ENCODE assay signal across 1 mouse cellular context in genomic region chr19:5724549-5724941, GRCm38 (mm10).
TF ChIP-seq lines count a peak whose summit lies in the region.

No protein-coding gene starts in this region.

TF ChIP-seq in MEL, 35 proteins besides CTCF, POLR2A, EP300 and RAD21 (continued from another document):
- TF ChIP-seq JUND (IDR thresholded peaks at IDR 0.05; ENCODE audit: low read depth, low read length) (no peak), ZMIZ1 (IDR thresholded peaks at IDR 0.05; ENCODE audit: low read depth, low read length) (no peak), MYB (IDR thresholded peaks at IDR 0.05; ENCODE audit: low read depth, low read length) (no peak), MAFK (IDR thresholded peaks at IDR 0.05; ENCODE audit: borderline replicate concordance, low read depth, low read length) (no peak), USF2 (IDR thresholded peaks at IDR 0.05; ENCODE audit: borderline replicate concordance in 1 of 2, insufficient read depth in 1 of 2, low read depth in 1 of 2, low read length in 2 of 2) (no peak), GABPA (IDR thresholded peaks at IDR 0.05; ENCODE audit: low read depth, low read length) (no peak), TBP (IDR thresholded peaks at IDR 0.05; ENCODE audit: low read depth, low read length) (0 out of 2 replicates have a peak, but pooled peaks have one; percentile 38), KAT2A (conservative IDR thresholded peaks at IDR 0.05; ENCODE audit: low read depth, low read length) (no peak), ETS1 (IDR thresholded peaks at IDR 0.05; ENCODE audit: low read depth, low read length) (peak; percentile 92), MEF2A (IDR thresholded peaks at IDR 0.05; ENCODE audit: extremely low read depth, insufficient replicate concordance, low read depth, low read length, poor library complexity, severe bottlenecking) (no peak), ELF1 (IDR thresholded peaks at IDR 0.05; ENCODE audit: low read depth, low read length) (peak; percentile 58), NELFE (IDR thresholded peaks at IDR 0.05; ENCODE audit: low read depth, low read length) (no peak), MAZ (IDR thresholded peaks at IDR 0.05; ENCODE audit: low read depth, low read length) (peak; percentile 60; the same call in 1 of the 2 replicates), ZNF384 (IDR thresholded peaks at IDR 0.05; ENCODE audit: low read depth, low read length) (no peak), TAL1 (IDR thresholded peaks at IDR 0.05; ENCODE audit: low read length) (no peak), BHLHE40 (IDR thresholded peaks at IDR 0.05; ENCODE audit: borderline replicate concordance, low read depth, low read length) (no peak), NRF1 (IDR thresholded peaks at IDR 0.05; ENCODE audit: insufficient read depth, low read depth, low read length, poor library complexity, severe bottlenecking) (no peak), TCF12 (IDR thresholded peaks at IDR 0.05; ENCODE audit: low read depth, low read length) (0 out of 2 replicates have a peak, but pooled peaks have one; percentile 31), SIN3A (IDR thresholded peaks at IDR 0.05; ENCODE audit: low read length) (peak; percentile 83), ZKSCAN1 (IDR thresholded peaks at IDR 0.05; ENCODE audit: low read depth, low read length) (no peak)
